Mouse (Mus musculus) intestine, embryonic 15.5 days (tissue): ENCODE results near the gene Rap1gds1. TPM values are rescaled to one million over a fixed set of nuclear protein-coding genes. Genes with fewer than 3 reads are reported as not detected.

Source experiments
- ATAC-seq: fragments of 200-750 bp; cut with Nextera tagmentation; 2 replicates; pipeline ENCODE4 v1.8.0; 2017; ENCODE audit warnings: moderate TSS enrichment, moderate library complexity
- H3K27ac ChIP-seq: fragments of 300-500 bp; sonication (generic); 2 replicates; pipeline ENCODE4 v1.5.1; 2015; ENCODE audit warnings: mild to moderate bottlenecking, inconsistent platforms
- H3K27me3 ChIP-seq: fragments of 300-500 bp; sonication (generic); replicated peaks from 2 replicates; pipeline ENCODE4 v1.6.1; 2015; ENCODE audit warnings: inconsistent platforms
- H3K36me3 ChIP-seq: fragments of 300-500 bp; sonication (generic); 2 replicates; pipeline ENCODE4 v1.6.1; 2015; ENCODE audit warnings: inconsistent platforms
- H3K4me1 ChIP-seq: fragments of 300-500 bp; sonication (generic); replicated peaks from 2 replicates; pipeline ENCODE4 v1.6.1; 2015; ENCODE audit warnings: inconsistent platforms
- H3K4me2 ChIP-seq: fragments of 300-500 bp; sonication (generic); replicated peaks from 2 replicates; pipeline ENCODE4 v1.6.1; 2015; ENCODE audit warnings: mild to moderate bottlenecking, inconsistent platforms
- H3K4me3 ChIP-seq: fragments of 300-500 bp; sonication (generic); replicated peaks from 2 replicates; pipeline ENCODE4 v1.5.1; 2015; ENCODE audit warnings: inconsistent platforms
- H3K9ac ChIP-seq: fragments of 300-500 bp; sonication (generic); 2 replicates; pipeline ENCODE4 v1.6.1; 2015; ENCODE audit warnings: inconsistent platforms
- H3K9me3 ChIP-seq: fragments of 300-500 bp; sonication (generic); 2 replicates; pipeline ENCODE4 v1.6.1; 2016; ENCODE audit warnings: inconsistent platforms
- WGBS: fragments of 180-500 bp; shearing (Covaris S2); methylation state at CpG from one replicate; pipeline ENCODE4 v1.1.7; 2015; 5-methylcytosine and 5-hydroxymethylcytosine counted together
- polyA plus RNA-seq: library from polyadenylated mRNA; unstranded; fragments of >200 nt; fragmentation: Nextera tagmentation; extraction: Ambion mirVana; gene quantifications from 2 replicates; pipeline ENCODE4 v1.2.1, GENCODE M21; 2015

Gene Rap1gds1
- polyA plus RNA-seq, 1 experiment from 2014 or later, result 53.2 TPM

DNA sequence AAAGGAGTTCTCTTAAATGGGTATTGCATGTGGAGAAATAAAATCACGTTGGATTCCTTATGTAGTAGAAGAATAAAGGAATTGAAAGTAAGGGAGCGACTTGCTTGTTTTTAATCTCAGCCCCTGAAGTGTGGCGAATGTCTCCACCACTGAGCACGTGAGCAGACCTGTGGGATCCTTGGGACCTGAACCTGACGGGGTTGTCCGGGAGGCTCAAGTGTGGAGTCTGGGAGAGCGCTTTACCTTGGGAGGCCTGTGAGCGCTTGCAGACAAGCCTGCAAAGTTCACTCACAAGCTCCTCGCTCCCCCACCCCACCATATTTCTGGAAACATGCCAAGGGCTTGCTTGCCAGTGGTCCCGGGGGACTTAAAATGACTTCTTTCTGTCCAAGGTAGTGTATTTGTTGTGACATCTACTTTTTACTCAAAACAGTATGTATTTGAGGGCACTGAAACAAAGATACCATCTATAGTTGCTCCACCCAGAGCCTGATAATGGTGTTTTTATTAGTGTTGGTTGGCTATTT lies 185.2 kb downstream of the Rap1gds1 start:
- no peak overlapping the region for H3K27ac ChIP-seq
- H3K9ac ChIP-seq, result no peak overlapping the region
- no peak overlapping the region for H3K4me2 ChIP-seq
- ATAC-seq, result no peak
- H3K36me3 ChIP-seq, result no peaks in the 10 kb centered on the region
- 64% methylated on average over 10 of the region's 10 CpGs for WGBS
- H3K27me3 ChIP-seq, result no peaks in the 10 kb centered on the region
- H3K4me1 ChIP-seq, result 0 out of 2 replicates have a peak, but pooled peaks cover 4% of the 10 kb centered on the region
- no peaks in the 10 kb centered on the region for H3K9me3 ChIP-seq
- H3K4me3 ChIP-seq, result no peak overlapping the region

DNA sequence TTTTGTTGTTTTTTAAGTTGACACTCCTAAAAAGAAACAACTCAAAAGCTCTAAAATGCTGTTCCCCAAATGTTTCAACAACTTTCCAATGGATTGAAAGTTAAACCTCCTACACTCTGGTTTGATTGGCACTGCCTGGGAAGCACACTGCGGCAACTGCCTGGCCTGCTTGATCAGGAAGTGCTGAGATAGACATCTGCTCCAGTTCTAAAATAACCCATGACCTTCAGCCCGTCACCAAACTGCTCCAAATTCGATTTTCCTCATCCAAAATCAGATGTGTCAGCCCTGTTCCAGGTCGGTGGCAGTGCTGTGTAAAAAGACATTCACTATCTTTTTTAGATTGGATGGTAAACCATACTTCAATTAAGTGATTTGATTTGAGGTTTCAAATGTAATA lies 185.8 kb downstream of the Rap1gds1 start:
- H3K9me3 ChIP-seq, result no peaks in the 10 kb centered on the region
- 66% methylated on average over 4 of the region's 4 CpGs for WGBS
- ATAC-seq, result no peak

DNA sequence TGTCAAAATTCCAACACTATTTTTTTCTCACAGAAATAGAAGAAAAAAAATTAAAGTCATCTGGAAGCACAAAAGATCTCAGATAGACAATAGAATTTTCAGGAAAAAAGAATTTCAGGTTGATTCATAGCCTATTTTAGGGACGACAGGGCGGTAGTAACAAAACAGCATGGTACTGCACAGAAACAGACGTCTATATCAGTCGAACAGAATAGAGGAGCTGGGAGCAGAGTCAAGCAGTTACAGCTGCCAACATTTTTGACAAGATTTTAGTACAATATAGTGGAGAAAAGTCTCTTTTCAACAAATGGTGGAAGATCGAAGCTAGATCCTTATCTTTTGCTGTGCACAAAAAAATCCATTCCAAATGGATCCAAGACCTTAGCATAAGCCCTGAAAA lies 188.9 kb downstream of the Rap1gds1 start:
- H3K4me3 ChIP-seq, result no peak overlapping the region
- no peak overlapping the region for H3K27ac ChIP-seq
- no peaks in the 10 kb centered on the region for H3K36me3 ChIP-seq
- ATAC-seq, result no peak
- no peaks in the 10 kb centered on the region for H3K27me3 ChIP-seq
- no peaks in the 10 kb centered on the region for H3K9me3 ChIP-seq
- 92% methylated on average over 5 of the region's 5 CpGs for WGBS
- no peak overlapping the region for H3K9ac ChIP-seq
- no peak overlapping the region for H3K4me2 ChIP-seq
- H3K4me1 ChIP-seq, result 0 out of 2 replicates have a peak, but pooled peaks cover 4% of the 10 kb centered on the region

More for the DNA sequence above, 185.8 kb downstream of the Rap1gds1 start:
- Histone ChIP-seq H3K27ac (no peak overlapping the region), H3K36me3 (no peaks in the 10 kb centered on the region), H3K4me1 (0 out of 2 replicates have a peak, but pooled peaks cover 4% of the 10 kb centered on the region), H3K4me3 (no peak overlapping the region), H3K9ac (no peak overlapping the region), H3K27me3 (no peaks in the 10 kb centered on the region), H3K4me2 (no peak overlapping the region)

DNA sequence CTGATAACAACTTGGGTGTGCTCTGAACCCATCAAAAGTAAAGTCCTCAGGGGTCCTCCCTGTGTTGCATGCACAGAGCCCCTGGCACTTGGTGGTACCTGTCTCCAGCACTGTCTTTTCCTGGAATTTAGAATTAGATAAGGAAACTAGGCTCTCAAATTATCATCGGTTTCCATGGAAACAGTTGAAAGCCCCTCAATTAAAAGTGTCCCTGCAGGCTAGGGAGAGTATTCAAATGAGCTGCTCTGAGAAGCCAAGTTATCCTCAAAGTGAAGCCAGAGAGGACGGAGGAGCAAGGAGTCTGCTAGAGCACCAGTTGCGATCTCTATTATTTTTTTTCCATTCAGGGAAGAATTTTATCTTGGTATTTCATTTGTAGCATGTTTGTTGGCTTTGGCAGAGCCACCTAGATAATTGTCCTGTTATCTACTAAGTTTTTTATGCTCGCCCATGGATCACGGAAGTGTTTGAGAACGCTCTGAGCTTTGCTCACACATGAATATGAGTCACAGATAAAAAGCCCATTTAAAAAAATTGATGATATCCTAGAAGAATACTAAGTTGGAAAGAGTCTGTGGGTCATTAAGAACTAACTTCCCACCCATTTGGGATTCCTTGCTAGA lies 193.2 kb downstream of the Rap1gds1 start:
- 70% methylated on average over 6 of the region's 6 CpGs for WGBS
- ATAC-seq, result peak; percentile 49; the same call in 1 of the 2 replicates
- Histone ChIP-seq H3K4me2 (no peak overlapping the region), H3K4me1 (no peaks in the 10 kb centered on the region), H3K27me3 (no peaks in the 10 kb centered on the region), H3K27ac (no peak overlapping the region), H3K4me3 (no peak overlapping the region), H3K9me3 (no peaks in the 10 kb centered on the region), H3K9ac (no peak overlapping the region), H3K36me3 (no peaks in the 10 kb centered on the region)

DNA sequence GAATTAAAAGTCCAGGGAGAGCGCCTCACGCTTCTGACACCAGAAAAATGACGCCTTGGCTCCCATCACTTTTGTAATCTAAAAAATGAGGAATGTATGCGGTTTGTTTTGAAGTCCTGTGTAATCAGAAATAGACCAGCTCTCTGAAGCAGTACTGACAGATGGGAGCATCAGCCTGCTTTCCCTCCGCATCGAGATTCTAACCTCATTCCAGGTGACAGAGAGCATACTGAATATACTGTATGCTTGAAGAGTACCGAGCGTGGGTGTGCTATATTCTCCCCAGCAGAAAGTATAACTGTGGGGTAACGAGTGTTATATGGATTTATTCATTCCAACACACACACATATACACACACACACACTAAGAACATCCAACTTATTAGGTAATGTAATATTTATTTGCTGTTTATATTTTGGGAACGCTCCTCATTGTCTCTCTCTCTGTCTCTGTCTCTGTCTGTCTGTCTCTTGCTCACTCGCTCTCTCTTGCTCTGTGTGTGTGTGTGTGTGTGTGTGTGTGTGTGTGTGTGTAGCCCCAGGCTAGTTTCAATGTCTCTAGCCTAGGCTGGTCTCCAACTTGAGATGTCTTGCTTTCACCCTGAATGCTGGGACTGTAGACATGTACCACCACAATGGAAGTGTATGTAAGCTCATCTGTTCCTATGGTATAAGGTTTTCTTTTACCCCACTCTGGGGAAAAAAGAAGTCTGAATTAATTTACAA lies 193.8 kb downstream of the Rap1gds1 start:
- H3K4me2 ChIP-seq, result no peak overlapping the region
- H3K9ac ChIP-seq, result no peak overlapping the region
- H3K4me1 ChIP-seq, result no peaks in the 10 kb centered on the region
- ATAC-seq, result no peak
- no peak overlapping the region for H3K27ac ChIP-seq
- no peaks in the 10 kb centered on the region for H3K27me3 ChIP-seq
- no peak overlapping the region for H3K4me3 ChIP-seq
- WGBS, result 88% methylated on average over 11 of the region's 11 CpGs
- H3K36me3 ChIP-seq, result no peaks in the 10 kb centered on the region
- no peaks in the 10 kb centered on the region for H3K9me3 ChIP-seq

DNA sequence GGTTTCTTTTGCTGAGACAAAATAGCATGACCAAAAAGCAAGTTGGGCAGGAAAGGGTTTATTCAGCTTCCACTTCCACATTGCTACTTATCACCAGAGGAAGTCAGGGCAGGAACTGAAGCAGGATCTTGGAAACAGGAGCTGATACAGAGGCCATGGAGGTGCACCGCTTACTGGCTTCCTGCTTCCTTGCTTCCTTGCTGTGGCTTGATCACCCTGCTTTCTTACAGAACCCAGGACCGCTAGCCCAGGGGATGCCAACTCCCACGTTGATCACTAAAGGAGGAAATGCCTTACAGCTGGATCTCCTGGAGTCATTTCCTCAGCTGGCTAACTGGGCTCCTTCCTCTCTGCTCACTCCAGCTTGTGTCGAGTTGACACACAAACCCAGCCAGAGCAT lies 197.3 kb downstream of the Rap1gds1 start:
- Histone ChIP-seq H3K36me3 (no peaks in the 10 kb centered on the region), H3K27me3 (no peaks in the 10 kb centered on the region), H3K9ac (no peak overlapping the region), H3K27ac (peak overlapping the region; percentile 48; the same call in 1 of the 2 replicates), H3K4me1 (no peaks in the 10 kb centered on the region), H3K4me3 (no peak overlapping the region), H3K4me2 (peak overlapping the region; percentile 38; the same call in 1 of the 2 replicates), H3K9me3 (no peaks in the 10 kb centered on the region)
- no peak for ATAC-seq
- 71% methylated on average over 4 of the region's 4 CpGs for WGBS

DNA sequence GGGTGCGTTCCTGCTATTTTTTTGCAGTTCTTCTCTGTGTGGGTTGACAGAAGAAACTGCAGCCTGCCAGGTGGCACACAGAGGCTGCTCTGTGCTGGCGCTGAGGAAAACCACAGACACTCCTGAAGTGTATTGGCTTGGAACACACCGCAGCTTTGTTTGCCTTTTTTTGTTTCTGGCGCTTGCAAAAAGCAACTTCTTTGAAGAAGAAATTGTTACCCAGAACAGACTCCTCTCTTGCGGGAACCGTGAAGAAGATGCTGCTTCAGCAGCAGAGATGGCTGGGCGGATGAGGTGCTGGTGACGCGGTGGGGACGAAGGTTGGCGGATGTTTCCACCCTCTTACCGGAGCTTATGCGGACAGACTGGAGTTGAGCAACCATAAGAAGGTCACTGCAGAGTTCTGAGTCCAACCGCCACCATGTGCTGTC lies 198.1 kb downstream of the Rap1gds1 start:
- H3K36me3 ChIP-seq, result no peaks in the 10 kb centered on the region
- H3K4me3 ChIP-seq, result no peak overlapping the region
- 0 out of 2 replicates have a peak, but pooled peaks have one; percentile 32 for ATAC-seq
- H3K4me2 ChIP-seq, result peak overlapping the region; percentile 38
- H3K9ac ChIP-seq, result no peak overlapping the region
- peak overlapping the region; percentile 48; the same call in 1 of the 2 replicates for H3K27ac ChIP-seq
- no peaks in the 10 kb centered on the region for H3K27me3 ChIP-seq
- no peaks in the 10 kb centered on the region for H3K9me3 ChIP-seq
- 61% methylated on average over 14 of the region's 14 CpGs for WGBS
- no peaks in the 10 kb centered on the region for H3K4me1 ChIP-seq

DNA sequence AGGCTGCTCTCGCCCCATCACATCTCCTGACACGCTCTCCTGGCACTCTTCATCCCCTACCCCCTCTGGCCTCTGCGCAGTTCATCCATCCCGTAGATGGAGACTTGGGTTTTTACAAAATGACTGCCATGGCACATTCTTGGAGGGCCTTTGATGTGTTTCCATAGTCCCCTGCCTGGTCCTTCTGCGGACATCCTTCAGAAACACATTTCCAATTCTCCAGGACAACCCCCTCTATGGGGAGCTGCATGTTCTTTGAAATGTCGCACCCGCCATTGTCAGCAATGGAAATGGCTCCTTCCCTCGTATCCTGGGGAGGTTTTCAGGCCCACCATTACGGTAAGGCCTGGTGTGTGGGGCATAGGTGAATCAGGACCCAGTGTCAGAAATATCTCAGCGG lies 198.6 kb downstream of the Rap1gds1 start:
- Histone ChIP-seq H3K4me3 (no peak overlapping the region), H3K27ac (no peak overlapping the region), H3K9ac (no peak overlapping the region), H3K36me3 (no peaks in the 10 kb centered on the region), H3K4me2 (no peak overlapping the region), H3K4me1 (no peaks in the 10 kb centered on the region), H3K9me3 (no peaks in the 10 kb centered on the region), H3K27me3 (no peaks in the 10 kb centered on the region)
- 77% methylated on average over 10 of the region's 10 CpGs for WGBS
- no peak for ATAC-seq

DNA sequence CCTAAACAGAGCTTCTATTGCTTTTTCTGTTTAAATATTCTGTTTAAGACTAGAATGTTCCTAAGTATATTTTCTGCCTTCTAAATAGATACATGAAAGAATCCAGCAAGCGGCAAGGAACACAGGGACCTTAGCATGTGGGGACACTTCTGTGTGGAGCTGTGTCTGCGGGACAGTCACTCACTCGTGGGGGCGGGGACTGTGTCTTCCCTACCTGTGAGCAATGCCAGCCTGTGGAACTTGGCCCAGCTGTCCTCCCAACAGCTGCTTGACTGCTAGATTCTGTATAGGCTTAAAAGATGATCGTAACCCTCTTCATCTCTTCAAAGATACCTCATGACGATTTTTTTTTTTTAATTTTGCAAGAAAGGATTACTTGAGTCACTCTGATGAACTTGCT lies 199.1 kb downstream of the Rap1gds1 start:
- Histone ChIP-seq H3K27me3 (no peaks in the 10 kb centered on the region), H3K4me3 (no peak overlapping the region), H3K4me2 (no peak overlapping the region), H3K36me3 (no peaks in the 10 kb centered on the region), H3K27ac (no peak overlapping the region), H3K4me1 (no peaks in the 10 kb centered on the region), H3K9ac (no peak overlapping the region), H3K9me3 (no peaks in the 10 kb centered on the region)
- ATAC-seq, result no peak
- 88% methylated on average over 6 of the region's 6 CpGs for WGBS

Other genes starting within 250 kb of the Rap1gds1 start
- 0.08 TPM in 1 of 2 replicates, not detected in the other for gene Stpg2, start 130.5 kb upstream of the Rap1gds1 start, polyA plus RNA-seq